Mouse (Mus musculus): ENCODE results near the gene Cabp1.

The Cabp1 gene

GRCm38 (mm10) chr5:115193669-115194625 is at the start of gene Cabp1:
Gene Cabp1, minus strand, starts transcription at chr5:115194381.
- no peak for DNase-seq (ENCODE audit: low spot score in 2 of 2)

- peak in 1 of 2 experiments; percentile 39 for DNase-seq (ENCODE audit: low spot score in 2 of 2)
Observed at GRCm38 (mm10) chr5:115240191-115240590, 46.0 kb upstream of the Cabp1 start.

GRCm38 (mm10) chr5:115238729-115239195 is 44.6 kb upstream of the Cabp1 start:
- no peak for DNase-seq (ENCODE audit: low spot score in 2 of 2)

GRCm38 (mm10) chr5:115237803-115238728 is 43.9 kb upstream of the Cabp1 start:
- peak; percentile 91 to 93 for DNase-seq (ENCODE audit: low spot score in 2 of 2)

- DNase-seq (ENCODE audit: low spot score in 2 of 2) = peak; percentile 90 to 91
Observed at GRCm38 (mm10) chr5:115235786-115236263, 41.6 kb upstream of the Cabp1 start, which contains the start of gene Pop5. Gene Pop5, plus strand, starts transcription at chr5:115235836.

- DNase-seq (ENCODE audit: low spot score in 2 of 2) = peak; percentile 71 to 77
Observed at GRCm38 (mm10) chr5:115235323-115235771, 41.2 kb upstream of the Cabp1 start.

GRCm38 (mm10) chr5:115234519-115234918 is 40.3 kb upstream of the Cabp1 start:
- peak; percentile 48 to 62 for DNase-seq (ENCODE audit: low spot score in 2 of 2)

- DNase-seq (ENCODE audit: low spot score in 2 of 2) = no peak
Observed at GRCm38 (mm10) chr5:115233031-115233780, 39.0 kb upstream of the Cabp1 start.

- peak in 1 of 2 experiments; percentile 36 for DNase-seq (ENCODE audit: low spot score in 2 of 2)
Observed at GRCm38 (mm10) chr5:115232516-115232915, 38.3 kb upstream of the Cabp1 start.

- DNase-seq (ENCODE audit: low spot score in 2 of 2) = no peak
Observed at GRCm38 (mm10) chr5:115231552-115232120, 37.5 kb upstream of the Cabp1 start.

- peak; percentile 81 to 88 for DNase-seq (ENCODE audit: low spot score in 2 of 2)
Observed at GRCm38 (mm10) chr5:115230830-115231551, 36.8 kb upstream of the Cabp1 start.

GRCm38 (mm10) chr5:115222485-115222884 is 28.3 kb upstream of the Cabp1 start:
- DNase-seq (ENCODE audit: low spot score in 2 of 2) = no peak

GRCm38 (mm10) chr5:115220931-115221640 is 26.9 kb upstream of the Cabp1 start:
- peak; percentile 71 to 83 for DNase-seq (ENCODE audit: low spot score in 2 of 2)

- DNase-seq (ENCODE audit: low spot score in 2 of 2) = no peak
Observed at GRCm38 (mm10) chr5:115217998-115218397, 23.8 kb upstream of the Cabp1 start.

- DNase-seq (ENCODE audit: low spot score in 2 of 2) = peak in 1 of 2 experiments; percentile 33
Observed at GRCm38 (mm10) chr5:115215273-115216185, 21.3 kb upstream of the Cabp1 start.

GRCm38 (mm10) chr5:115214864-115215263 is 20.7 kb upstream of the Cabp1 start:
- peak; percentile 77 to 78 for DNase-seq (ENCODE audit: low spot score in 2 of 2)

- no peak for DNase-seq (ENCODE audit: low spot score in 2 of 2)
Observed at GRCm38 (mm10) chr5:115212861-115213260, 18.7 kb upstream of the Cabp1 start.

GRCm38 (mm10) chr5:115212451-115212850 is 18.3 kb upstream of the Cabp1 start:
- DNase-seq (ENCODE audit: low spot score in 2 of 2) = no peak

Measured in frontal cortex, postnatal 36 days (tissue).